10 mouse cellular contexts compared by ENCODE assay signal in genomic region chrX:159829192-159829852, GRCm38 (mm10).
DNase-seq lines count a peak whose midpoint lies in the region; ATAC-seq lines count a peak whose summit lies in the region.
"Had no signal": no experiment of that assay in that cellular context is flagged by ENCODE, and none has a peak within 500 bp of the region (broad histone marks: within the 10 kb centered on the region; RNA-seq: fewer than 3 reads in every experiment).

No protein-coding gene starts in this region.

- no peaks in the 10 kb centered on the region for H3K36me3 ChIP-seq in hindbrain, embryonic 15.5 days
- no peaks in the 10 kb centered on the region for H3K36me3 ChIP-seq in midbrain, embryonic 15.5 days (replicated peaks)
- H3K36me3 ChIP-seq: embryonic facial prominence, embryonic 15.5 days; liver, embryonic 15.5 days had no signal

- ATAC-seq in activated CD4-positive, CD25-positive, alpha-beta regulatory T cell, adult 4 months: peak; percentile 45
- peak; percentile 91 for ATAC-seq in hindbrain, embryonic 15.5 days (ENCODE audit: low FRiP score, low read depth)
- peak; percentile 94 for ATAC-seq in midbrain, embryonic 15.5 days (replicated peaks)

- H3K9ac ChIP-seq in hindbrain, embryonic 15.5 days: no peak overlapping the region
- no peak overlapping the region for H3K9ac ChIP-seq in midbrain, embryonic 15.5 days
- H3K9ac ChIP-seq: embryonic facial prominence, embryonic 15.5 days; liver, embryonic 15.5 days had no signal

- no peak overlapping the region for H3K4me3 ChIP-seq in hindbrain, embryonic 15.5 days
- H3K4me3 ChIP-seq in midbrain, embryonic 15.5 days: no peak overlapping the region
- H3K4me3 ChIP-seq: embryonic facial prominence, embryonic 15.5 days; liver, embryonic 15.5 days had no signal

- peaks cover 9% of the 10 kb centered on the region; the same call in 1 of the 2 replicates for H3K4me1 ChIP-seq in hindbrain, embryonic 15.5 days (replicated peaks)
- H3K4me1 ChIP-seq in midbrain, embryonic 15.5 days: no peaks in the 10 kb centered on the region
- H3K4me1 ChIP-seq: embryonic facial prominence, embryonic 15.5 days; liver, embryonic 15.5 days had no signal

- DNase-seq in CD4-positive, CD25-positive, alpha-beta regulatory T cell, adult 2 months (ENCODE audit: low read depth, low spot score): peak; percentile 58
- no peak for DNase-seq in urinary bladder, adult 18-20 months (ENCODE audit: low spot score in 2 of 2)
- no peak for DNase-seq in urinary bladder, postnatal 36 days (ENCODE audit: low spot score in 2 of 2)
- no peak for DNase-seq in adrenal gland, postnatal 4 days (ENCODE audit: low spot score in 2 of 2)
- DNase-seq in adrenal gland, postnatal 10 days: no peak

- H3K27me3 ChIP-seq in hindbrain, embryonic 15.5 days: no peaks in the 10 kb centered on the region
- H3K27me3 ChIP-seq in midbrain, embryonic 15.5 days (replicated peaks): no peaks in the 10 kb centered on the region; the same call in 1 of the 2 replicates
- H3K27me3 ChIP-seq: liver, embryonic 15.5 days had no signal

- H3K4me2 ChIP-seq in hindbrain, embryonic 15.5 days: no peak overlapping the region
- no peak overlapping the region for H3K4me2 ChIP-seq in midbrain, embryonic 15.5 days
- H3K4me2 ChIP-seq: embryonic facial prominence, embryonic 15.5 days; liver, embryonic 15.5 days had no signal

- WGBS in hindbrain, embryonic 15.5 days: 50% methylated on average over 6 of the region's 6 CpGs
- 55% methylated on average over 6 of the region's 6 CpGs for WGBS in midbrain, embryonic 15.5 days

- H3K9me3 ChIP-seq in hindbrain, embryonic 15.5 days: no peaks in the 10 kb centered on the region
- no peaks in the 10 kb centered on the region for H3K9me3 ChIP-seq in midbrain, embryonic 15.5 days
- H3K9me3 ChIP-seq: embryonic facial prominence, embryonic 15.5 days; liver, embryonic 15.5 days had no signal

- H3K27ac ChIP-seq in hindbrain, embryonic 15.5 days (replicated peaks): no peak overlapping the region
- peak overlapping the region; percentile 34; the same call in 1 of the 2 replicates for H3K27ac ChIP-seq in midbrain, embryonic 15.5 days
- H3K27ac ChIP-seq: embryonic facial prominence, embryonic 15.5 days; liver, embryonic 15.5 days had no signal
